Mouse (Mus musculus): Measurements from ENCODE around the gene Rnf214. TPM values are rescaled to one million over a fixed set of nuclear protein-coding genes. Genes with fewer than 3 reads are reported as not detected.

Rnf214 gene
- total and polyA plus RNA-seq, 3 experiments = 12.5 to 37.1 (median 31.8) TPM

DNA sequence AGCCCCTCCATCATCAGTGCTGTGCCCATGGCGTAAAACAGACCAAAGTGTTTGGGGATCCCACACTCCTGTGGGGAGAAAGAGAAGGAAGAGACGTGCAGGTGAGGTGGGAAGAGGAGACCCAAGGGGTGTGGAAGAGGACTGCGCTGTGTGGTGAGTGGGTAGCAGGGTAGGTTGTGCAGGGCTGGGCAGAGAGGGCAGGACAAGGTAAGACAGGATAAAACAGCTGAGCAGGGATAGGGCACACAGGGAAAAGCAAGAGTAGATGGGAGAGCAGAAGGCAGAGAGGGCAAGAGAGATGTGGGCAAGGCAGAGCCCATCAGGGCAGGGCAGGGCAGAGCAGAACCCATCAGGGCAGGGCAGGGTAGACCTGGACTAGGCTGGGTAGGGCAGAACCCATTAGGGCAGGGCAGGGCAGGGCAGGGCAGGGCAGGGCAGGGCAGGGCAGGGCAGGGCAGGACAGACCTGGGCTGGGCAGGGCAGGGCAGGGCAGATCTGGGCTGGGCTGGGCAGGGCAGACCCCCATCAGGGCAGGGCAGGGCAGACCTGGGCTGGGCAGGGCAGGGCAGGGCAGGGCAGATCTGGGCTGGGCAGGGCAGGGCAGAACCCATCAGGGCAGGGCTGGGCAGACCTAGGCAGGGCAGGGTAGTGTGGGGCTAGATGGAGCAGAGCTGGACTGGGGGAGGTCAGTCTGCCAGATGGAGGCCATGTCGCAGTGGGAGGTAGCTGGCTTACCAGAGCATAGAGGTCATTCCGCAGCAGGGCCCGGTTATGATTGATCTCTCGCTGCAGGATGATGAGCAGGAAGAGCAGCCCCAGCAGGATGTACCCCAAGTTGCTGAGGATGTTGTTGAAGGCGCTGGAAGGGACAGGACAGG, 37.2 kb upstream of the Rnf214 start:
- H3K36me3 ChIP-seq (ENCODE audit: control insufficient read depth, insufficient read depth, low read length) = no peaks in the 10 kb centered on the region
- H3K4me3 ChIP-seq = no peak overlapping the region
- H3K27me3 ChIP-seq (ENCODE audit: control insufficient read depth, insufficient read depth, low read length) = no peaks in the 10 kb centered on the region
- H3K79me2 ChIP-seq (replicated peaks; ENCODE audit: control insufficient read depth, insufficient read depth, low read length) = no peaks in the 10 kb centered on the region
- intact Hi-C loops (cut with DNase I) = no loop called here
- TF ChIP-seq EP300 (IDR thresholded peaks at IDR 0.05; ENCODE audit: insufficient read depth, low read depth, low read length) (no peak), POLR2A (IDR thresholded peaks at IDR 0.05; ENCODE audit: insufficient read depth, low read depth, low read length) (no peak), CTCF (IDR thresholded peaks at IDR 0.05) (no peak)
- H3K27ac ChIP-seq = no peak overlapping the region
- no peak for DNase-seq
- H3K4me1 ChIP-seq (ENCODE audit: control insufficient read depth, insufficient read depth, low read length) = no peaks in the 10 kb centered on the region
- 91% methylated on average over 8 of the region's 8 CpGs for WGBS
- H3K9ac ChIP-seq (ENCODE audit: low read depth, low read length) = no peak overlapping the region

DNA sequence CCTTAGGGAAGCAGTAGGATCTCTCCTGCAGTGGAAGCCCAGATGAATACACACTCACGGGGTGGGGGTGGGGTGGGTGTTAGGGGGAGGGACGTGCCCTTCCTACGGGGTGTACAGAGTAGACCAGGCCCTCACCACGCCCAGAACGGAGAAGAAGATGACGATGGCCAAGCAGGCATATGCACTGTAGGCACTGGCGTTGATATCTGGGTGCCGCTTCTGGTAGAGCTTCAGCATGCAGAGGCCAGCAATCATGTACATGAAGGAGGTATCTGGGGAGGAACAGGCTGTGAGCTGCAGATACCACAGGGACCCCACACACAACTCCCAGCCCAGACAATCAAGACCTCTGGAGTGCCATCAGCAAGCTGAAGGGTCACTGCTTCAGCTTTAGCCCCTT, 36.2 kb upstream of the Rnf214 start:
- Histone ChIP-seq H3K9ac (ENCODE audit: low read depth, low read length) (no peak overlapping the region), H3K27ac (no peak overlapping the region), H3K36me3 (ENCODE audit: control insufficient read depth, insufficient read depth, low read length) (no peaks in the 10 kb centered on the region), H3K27me3 (ENCODE audit: control insufficient read depth, insufficient read depth, low read length) (no peaks in the 10 kb centered on the region), H3K4me1 (ENCODE audit: control insufficient read depth, insufficient read depth, low read length) (no peaks in the 10 kb centered on the region), H3K79me2 (replicated peaks; ENCODE audit: control insufficient read depth, insufficient read depth, low read length) (no peaks in the 10 kb centered on the region), H3K4me3 (no peak overlapping the region)
- no peak for TF ChIP-seq EP300 (IDR thresholded peaks at IDR 0.05; ENCODE audit: insufficient read depth, low read depth, low read length)
- TF ChIP-seq CTCF (IDR thresholded peaks at IDR 0.05) = no peak
- TF ChIP-seq POLR2A (IDR thresholded peaks at IDR 0.05; ENCODE audit: insufficient read depth, low read depth, low read length) = no peak
- 93% methylated on average over 8 of the region's 8 CpGs for WGBS
- no peak for DNase-seq
- intact Hi-C loops (cut with DNase I) = no loop called here

DNA sequence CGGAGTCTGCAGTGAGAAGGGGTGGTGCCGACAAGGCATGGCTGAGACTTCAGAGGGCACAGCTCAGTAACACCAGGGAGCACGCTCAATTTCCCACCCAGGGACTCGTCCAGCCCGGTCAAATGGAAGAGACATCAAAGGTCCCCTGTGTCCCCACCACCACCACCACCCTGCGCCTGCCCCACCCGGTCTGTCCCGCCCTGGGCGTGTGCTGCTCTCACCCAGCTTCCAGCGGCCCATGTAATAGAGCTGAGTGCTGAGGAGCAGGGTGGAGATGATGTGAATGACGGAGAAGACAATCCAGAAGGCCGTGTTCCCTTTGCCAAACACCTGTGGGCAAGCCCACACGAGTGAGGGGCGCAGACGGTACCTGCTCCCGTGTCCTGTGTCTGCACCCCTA, 35.8 kb upstream of the Rnf214 start:
- intact Hi-C loops (cut with DNase I) = no loop called here
- Histone ChIP-seq H3K27ac (no peak overlapping the region), H3K4me1 (ENCODE audit: control insufficient read depth, insufficient read depth, low read length) (no peaks in the 10 kb centered on the region; the same call in 1 of the 2 replicates), H3K4me3 (no peak overlapping the region), H3K9ac (ENCODE audit: low read depth, low read length) (no peak overlapping the region), H3K79me2 (replicated peaks; ENCODE audit: control insufficient read depth, insufficient read depth, low read length) (no peaks in the 10 kb centered on the region), H3K36me3 (ENCODE audit: control insufficient read depth, insufficient read depth, low read length) (no peaks in the 10 kb centered on the region), H3K27me3 (ENCODE audit: control insufficient read depth, insufficient read depth, low read length) (no peaks in the 10 kb centered on the region)
- TF ChIP-seq POLR2A (IDR thresholded peaks at IDR 0.05; ENCODE audit: insufficient read depth, low read depth, low read length) (no peak), EP300 (IDR thresholded peaks at IDR 0.05; ENCODE audit: insufficient read depth, low read depth, low read length) (no peak), CTCF (IDR thresholded peaks at IDR 0.05) (no peak)
- DNase-seq = no peak
- WGBS = 95% methylated on average over 16 of the region's 16 CpGs

DNA sequence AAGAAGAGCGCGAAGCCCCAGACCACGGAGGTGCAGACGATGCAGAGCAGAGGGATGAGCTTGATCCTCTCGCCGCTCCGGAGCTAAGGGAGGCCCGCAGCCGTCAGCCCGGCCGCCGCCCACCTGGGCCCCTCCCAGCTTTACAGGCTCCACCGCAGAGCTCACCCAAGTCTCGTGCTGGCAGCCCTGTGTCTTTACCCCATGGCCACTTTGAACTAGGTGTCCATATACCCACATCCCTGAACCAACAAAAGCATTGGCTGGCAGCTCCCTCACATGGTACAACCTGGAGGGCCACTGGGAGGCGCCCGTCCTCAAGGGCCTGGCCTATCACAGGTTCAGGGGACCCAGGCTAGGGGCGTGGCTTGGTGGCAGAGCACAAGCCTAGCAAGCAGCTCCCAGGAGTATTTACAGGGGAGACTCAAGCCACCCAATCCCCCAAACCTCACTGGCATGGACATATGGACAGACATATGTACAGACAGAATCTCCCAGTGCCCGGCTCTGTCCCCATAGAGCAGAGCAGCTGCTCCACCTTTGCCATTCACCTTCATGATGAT, 34.7 kb upstream of the Rnf214 start:
- DNase-seq = no peak
- no peaks in the 10 kb centered on the region for H3K36me3 ChIP-seq (ENCODE audit: control insufficient read depth, insufficient read depth, low read length)
- no peak overlapping the region for H3K4me3 ChIP-seq
- no peaks in the 10 kb centered on the region for H3K27me3 ChIP-seq (ENCODE audit: control insufficient read depth, insufficient read depth, low read length)
- TF ChIP-seq POLR2A (IDR thresholded peaks at IDR 0.05; ENCODE audit: insufficient read depth, low read depth, low read length) (no peak), CTCF (IDR thresholded peaks at IDR 0.05) (no peak), EP300 (IDR thresholded peaks at IDR 0.05; ENCODE audit: insufficient read depth, low read depth, low read length) (no peak)
- intact Hi-C loops (cut with DNase I) = no loop called here
- H3K79me2 ChIP-seq (replicated peaks; ENCODE audit: control insufficient read depth, insufficient read depth, low read length) = no peaks in the 10 kb centered on the region
- 79% methylated on average over 18 of the region's 18 CpGs for WGBS
- no peak overlapping the region for H3K9ac ChIP-seq (ENCODE audit: low read depth, low read length)
- H3K27ac ChIP-seq = no peak overlapping the region
- no peaks in the 10 kb centered on the region; the same call in 1 of the 2 replicates for H3K4me1 ChIP-seq (ENCODE audit: control insufficient read depth, insufficient read depth, low read length)

DNA sequence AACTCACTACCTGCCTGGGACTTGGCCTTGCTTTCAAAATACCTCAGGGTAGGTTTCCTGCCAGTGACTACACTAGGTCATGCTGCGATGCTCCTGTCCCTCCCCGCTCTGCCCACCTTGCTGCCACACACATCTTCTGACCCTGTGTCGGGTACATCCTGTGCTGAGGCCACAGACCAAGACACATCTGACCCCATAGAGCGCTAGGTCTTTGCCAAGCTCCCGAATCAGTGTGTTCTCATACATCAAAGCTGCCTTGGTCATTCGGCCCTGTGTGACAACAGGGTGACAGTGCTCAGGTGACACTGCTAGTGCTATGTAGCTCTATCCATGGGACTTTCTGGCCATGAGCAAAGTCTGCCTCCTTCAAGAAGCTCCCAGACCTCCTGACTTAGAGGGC, 33.1 kb upstream of the Rnf214 start:
- Histone ChIP-seq H3K9ac (ENCODE audit: low read depth, low read length) (no peak overlapping the region), H3K27ac (no peak overlapping the region), H3K4me1 (ENCODE audit: control insufficient read depth, insufficient read depth, low read length) (no peaks in the 10 kb centered on the region; the same call in none of the 2 replicates), H3K4me3 (no peak overlapping the region), H3K27me3 (ENCODE audit: control insufficient read depth, insufficient read depth, low read length) (no peaks in the 10 kb centered on the region), H3K36me3 (ENCODE audit: control insufficient read depth, insufficient read depth, low read length) (no peaks in the 10 kb centered on the region), H3K79me2 (replicated peaks; ENCODE audit: control insufficient read depth, insufficient read depth, low read length) (no peaks in the 10 kb centered on the region)
- TF ChIP-seq CTCF (IDR thresholded peaks at IDR 0.05) = no peak
- TF ChIP-seq POLR2A (IDR thresholded peaks at IDR 0.05; ENCODE audit: insufficient read depth, low read depth, low read length) = no peak
- no peak for TF ChIP-seq EP300 (IDR thresholded peaks at IDR 0.05; ENCODE audit: insufficient read depth, low read depth, low read length)
- 90% methylated on average over 6 of the region's 6 CpGs for WGBS
- DNase-seq = no peak
- intact Hi-C loops (cut with DNase I) = no loop called here
